In genomic region chr10:99255830-99256570, GRCm38 (mm10) we compare ENCODE assay signal across 19 mouse cellular contexts. TPM values are rescaled to one million over a fixed set of nuclear protein-coding genes. Genes with fewer than 3 reads are reported as not detected.
A peak's percentile ranks its signal among the peaks of the same experiment; 100 is the strongest.
DNase-seq lines count a peak whose midpoint lies in the region; ATAC-seq lines count a peak whose summit lies in the region.
"Had no signal": no experiment of that assay in that cellular context is flagged by ENCODE, and none has a peak within 500 bp of the region (broad histone marks: within the 10 kb centered on the region; RNA-seq: fewer than 3 reads in every experiment).

No protein-coding gene starts in this region.

- WGBS in intestine, embryonic 15.5 days = 74% methylated on average over 10 of the region's 10 CpGs
- WGBS in kidney, embryonic 16.5 days = 46% methylated on average over 10 of the region's 10 CpGs
- 57% methylated on average over 10 of the region's 10 CpGs for WGBS in liver, embryonic 15.5 days (ENCODE audit: insufficient replicate concordance)
- 87% methylated on average over 10 of the region's 10 CpGs for WGBS in embryonic facial prominence, embryonic 10.5 days

- peak; percentile 50 for ATAC-seq in intestine, embryonic 15.5 days
- peak; percentile 78 for ATAC-seq in kidney, embryonic 16.5 days (ENCODE audit: low FRiP score, low TSS enrichment)
- peak; percentile 79 for ATAC-seq in liver, embryonic 15.5 days (ENCODE audit: insufficient read depth)
- ATAC-seq in erythroid progenitor cell, adult 5-6 weeks (replicated peaks; ENCODE audit: low FRiP score, poor library complexity, severe bottlenecking) = no peak
- ATAC-seq: forebrain, embryonic 13.5 days had no signal

- H3K4me1 ChIP-seq in intestine, embryonic 15.5 days (replicated peaks) = no peaks in the 10 kb centered on the region
- H3K4me1 ChIP-seq in kidney, embryonic 16.5 days (ENCODE audit: insufficient read depth, low read length) = peaks cover 36% of the 10 kb centered on the region
- no peaks in the 10 kb centered on the region for H3K4me1 ChIP-seq in liver, embryonic 15.5 days (replicated peaks)
- H3K4me1 ChIP-seq in embryonic facial prominence, embryonic 10.5 days = peaks cover 14% of the 10 kb centered on the region

- H3K36me3 ChIP-seq in intestine, embryonic 15.5 days = no peaks in the 10 kb centered on the region
- no peaks in the 10 kb centered on the region for H3K36me3 ChIP-seq in kidney, embryonic 16.5 days (ENCODE audit: insufficient read depth, low read length)
- no peaks in the 10 kb centered on the region for H3K36me3 ChIP-seq in liver, embryonic 15.5 days (replicated peaks)
- no peaks in the 10 kb centered on the region for H3K36me3 ChIP-seq in embryonic facial prominence, embryonic 10.5 days (replicated peaks)
- H3K36me3 ChIP-seq: stomach, embryonic 15.5 days had no signal

- H3K9me3 ChIP-seq in intestine, embryonic 15.5 days = no peaks in the 10 kb centered on the region
- H3K9me3 ChIP-seq in kidney, embryonic 16.5 days (ENCODE audit: low read length) = no peaks in the 10 kb centered on the region
- no peaks in the 10 kb centered on the region for H3K9me3 ChIP-seq in liver, embryonic 15.5 days (replicated peaks)
- H3K9me3 ChIP-seq in embryonic facial prominence, embryonic 10.5 days = no peaks in the 10 kb centered on the region
- H3K9me3 ChIP-seq: forebrain, embryonic 13.5 days; stomach, embryonic 15.5 days had no signal

- H3K9ac ChIP-seq in intestine, embryonic 15.5 days = no peak overlapping the region
- H3K9ac ChIP-seq in kidney, embryonic 16.5 days (replicated peaks; ENCODE audit: low read length) = no peak overlapping the region
- H3K9ac ChIP-seq in liver, embryonic 15.5 days = no peak overlapping the region
- H3K9ac ChIP-seq: forebrain, embryonic 13.5 days; hindbrain, embryonic 14.5 days; stomach, embryonic 15.5 days had no signal

- no peaks in the 10 kb centered on the region for H3K27me3 ChIP-seq in intestine, embryonic 15.5 days (replicated peaks)
- H3K27me3 ChIP-seq in kidney, embryonic 16.5 days (ENCODE audit: insufficient read depth, low read length) = no peaks in the 10 kb centered on the region
- peaks cover 6% of the 10 kb centered on the region for H3K27me3 ChIP-seq in liver, embryonic 15.5 days
- no peaks in the 10 kb centered on the region for H3K27me3 ChIP-seq in embryonic facial prominence, embryonic 10.5 days (replicated peaks; ENCODE audit: low read depth, poor library complexity, severe bottlenecking)
- H3K27me3 ChIP-seq: stomach, embryonic 15.5 days had no signal

- peak; percentile 81 for DNase-seq in kidney, adult 11 months
- DNase-seq in embryonic facial prominence, embryonic 10.5 days (ENCODE audit: low spot score) = no peak
- DNase-seq in spleen, postnatal 10 days (ENCODE audit: low spot score in 2 of 2) = no peak
- DNase-seq: adrenal gland, postnatal 36 days; B cell, adult 2 months; cerebellum, adult 18-20 months; cerebellum, postnatal 25 days; gastrocnemius, postnatal 14 days; heart, adult 18-20 months; heart, postnatal 36 days; lung, postnatal 10 days; midbrain, embryonic 14.5 days had no signal

- no peak overlapping the region for H3K4me2 ChIP-seq in intestine, embryonic 15.5 days (replicated peaks)
- H3K4me2 ChIP-seq in kidney, embryonic 16.5 days (replicated peaks; ENCODE audit: low read depth, low read length) = no peak overlapping the region
- no peak overlapping the region for H3K4me2 ChIP-seq in liver, embryonic 15.5 days
- H3K4me2 ChIP-seq: forebrain, embryonic 13.5 days; hindbrain, embryonic 14.5 days; stomach, embryonic 15.5 days had no signal

- H3K4me3 ChIP-seq in intestine, embryonic 15.5 days (replicated peaks) = no peak overlapping the region
- H3K4me3 ChIP-seq in kidney, embryonic 16.5 days (ENCODE audit: low read length) = no peak overlapping the region
- H3K4me3 ChIP-seq in liver, embryonic 15.5 days (replicated peaks) = no peak overlapping the region
- H3K4me3 ChIP-seq in embryonic facial prominence, embryonic 10.5 days = no peak overlapping the region
- H3K4me3 ChIP-seq: forebrain, embryonic 13.5 days; stomach, embryonic 15.5 days had no signal

- H3K27ac ChIP-seq in intestine, embryonic 15.5 days = no peak overlapping the region
- peak overlapping the region; percentile 1 for H3K27ac ChIP-seq in kidney, embryonic 16.5 days (ENCODE audit: low read length)
- peak overlapping the region; percentile 39; the same call in 1 of the 2 replicates for H3K27ac ChIP-seq in liver, embryonic 15.5 days (replicated peaks)
- H3K27ac ChIP-seq in embryonic facial prominence, embryonic 10.5 days (replicated peaks) = no peak overlapping the region
- H3K27ac ChIP-seq: forebrain, embryonic 13.5 days; hindbrain, embryonic 14.5 days; stomach, embryonic 15.5 days had no signal

RNA-seq across cellular contexts. Expression of gene Dusp6, which starts 7.0 kb away (rescaled TPM):
- polyA plus RNA-seq in intestine, embryonic 15.5 days (2015; fragmentation: Nextera tagmentation; extraction: Ambion mirVana) = 33.5 and 38.1 TPM in 2 replicates
- polyA plus RNA-seq in kidney, embryonic 16.5 days (2015; fragmentation: Nextera tagmentation; extraction: Ambion mirVana) = 87.9 and 95.9 TPM in 2 replicates
- polyA plus RNA-seq in liver, embryonic 15.5 days (2015; fragmentation: Nextera tagmentation; extraction: Ambion mirVana) = 19.1 and 25.6 TPM in 2 replicates
- polyA plus RNA-seq in embryonic facial prominence, embryonic 10.5 days (2016; fragmentation: Nextera tagmentation; extraction: Ambion mirVana) = 122 and 131 TPM in 2 replicates
- 8.4 and 27.0 TPM in 2 replicates for total RNA-seq in erythroid progenitor cell, adult 5-6 weeks (2015; ENCODE audit: low replicate concordance)
- 5.5 and 6.5 TPM in 2 replicates for total RNA-seq in erythroid progenitor cell, adult 5-6 weeks (2017; ENCODE audit: low replicate concordance)

Comparison
In these comparisons a context has a peak if more than half of its experiments do, and no peak if none do; other contexts are left out.
1. H3K27ac ChIP-seq: peak in kidney, embryonic 16.5 days (single experiment) and liver, embryonic 15.5 days (single experiment); none in intestine, embryonic 15.5 days (single experiment) and embryonic facial prominence, embryonic 10.5 days (single experiment).